Comparison of ENCODE assay signal across 9 mouse cellular contexts in the genomic region with DNA sequence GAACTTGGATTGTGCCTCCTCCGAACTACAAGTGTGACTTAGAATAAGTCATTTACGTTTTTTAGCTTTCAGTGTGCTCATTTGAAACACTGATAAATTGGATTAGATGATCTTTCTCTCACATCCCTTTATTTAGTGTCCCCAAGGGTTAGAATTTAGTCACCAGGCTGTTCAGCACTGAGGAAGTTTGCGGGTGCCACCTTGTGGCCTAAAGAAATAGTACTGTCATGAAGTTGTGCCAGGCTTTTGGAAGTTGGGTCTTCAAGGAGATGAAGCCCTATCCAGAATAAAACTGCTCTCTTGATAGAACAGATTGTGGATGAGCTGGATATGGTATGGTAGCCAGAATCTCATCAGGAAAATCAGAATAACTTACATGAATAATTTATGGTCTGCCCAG. TPM values are rescaled to one million over a fixed set of nuclear protein-coding genes. Genes with fewer than 3 reads are reported as not detected.
DNase-seq lines count a peak whose midpoint lies in the region; ATAC-seq and TF ChIP-seq lines count a peak whose summit lies in the region.
"Had no signal": no experiment of that assay in that cellular context is flagged by ENCODE, and none has a peak within 500 bp of the region (broad histone marks: within the 10 kb centered on the region; RNA-seq: fewer than 3 reads in every experiment).

No protein-coding gene starts in this region.

- no peaks in the 10 kb centered on the region for H3K9me3 ChIP-seq in kidney, embryonic 16.5 days (ENCODE audit: low read length)
- no peaks in the 10 kb centered on the region for H3K9me3 ChIP-seq in forebrain, postnatal 0 days (ENCODE audit: low read length)
- H3K9me3 ChIP-seq: limb, embryonic 12.5 days had no signal

- H3K27me3 ChIP-seq in kidney, embryonic 16.5 days (ENCODE audit: insufficient read depth, low read length) = no peaks in the 10 kb centered on the region
- no peaks in the 10 kb centered on the region for H3K27me3 ChIP-seq in forebrain, postnatal 0 days (ENCODE audit: insufficient read depth, low read length)
- H3K27me3 ChIP-seq: limb, embryonic 12.5 days had no signal

- no peak overlapping the region for H3K4me3 ChIP-seq in kidney, embryonic 16.5 days (ENCODE audit: low read length)
- no peak overlapping the region for H3K4me3 ChIP-seq in forebrain, postnatal 0 days (ENCODE audit: low read depth, low read length)
- H3K4me3 ChIP-seq: limb, embryonic 12.5 days had no signal

- H3K27ac ChIP-seq in kidney, embryonic 16.5 days (ENCODE audit: low read length) = no peak overlapping the region
- H3K27ac ChIP-seq in forebrain, postnatal 0 days (ENCODE audit: low read depth, low read length) = no peak overlapping the region
- H3K27ac ChIP-seq: limb, embryonic 12.5 days had no signal

- WGBS in kidney, embryonic 16.5 days = 16% methylated on average over 3 of the region's 3 CpGs
- WGBS in forebrain, postnatal 0 days = 19% methylated on average over 3 of the region's 3 CpGs

- peak; percentile 69; the same call in 1 of the 2 replicates for ATAC-seq in kidney, embryonic 16.5 days (ENCODE audit: low FRiP score, low TSS enrichment)
- ATAC-seq in forebrain, postnatal 0 days = peak; percentile 78
- ATAC-seq in activated CD4-positive, CD25-positive, alpha-beta regulatory T cell, adult 4 months = no peak

- H3K4me2 ChIP-seq in kidney, embryonic 16.5 days (replicated peaks; ENCODE audit: low read depth, low read length) = no peak overlapping the region
- H3K4me2 ChIP-seq in forebrain, postnatal 0 days (ENCODE audit: low read depth) = no peak overlapping the region
- H3K4me2 ChIP-seq: limb, embryonic 12.5 days had no signal

- no peak for TF ChIP-seq POLR2A in brain, embryonic 14.5 days (IDR thresholded peaks at IDR 0.05; ENCODE audit: borderline replicate concordance, extremely low read depth, insufficient read depth, insufficient read length, poor library complexity, severe bottlenecking)

- DNase-seq in kidney, adult 18-20 months = no peak
- DNase-seq in brain, embryonic 14.5 days (ENCODE audit: low read depth) = peak; percentile 81
- DNase-seq in forebrain, postnatal 0 days = peak; percentile 88
- DNase-seq in layer of hippocampus, postnatal 36 days = peak; percentile 41 to 45
- peak; percentile 34 for DNase-seq in ovary, postnatal 14 days (ENCODE audit: low spot score)
- DNase-seq in Muller cell, postnatal 12 days (ENCODE audit: inconsistent ontology term) = no peak

- no peak overlapping the region for H3K9ac ChIP-seq in kidney, embryonic 16.5 days (replicated peaks; ENCODE audit: low read length)
- no peak overlapping the region for H3K9ac ChIP-seq in forebrain, postnatal 0 days
- H3K9ac ChIP-seq: limb, embryonic 12.5 days had no signal

- TF ChIP-seq CTCF in brain, embryonic 14.5 days (IDR thresholded peaks at IDR 0.05; ENCODE audit: borderline replicate concordance, extremely low read depth, insufficient read depth, insufficient read length) = peak; percentile 73; the same call in 1 of the 2 replicates
- peak; percentile 84 for TF ChIP-seq CTCF in forebrain, postnatal 0 days (IDR thresholded peaks at IDR 0.05; ENCODE audit: low read depth)

- H3K4me1 ChIP-seq in kidney, embryonic 16.5 days (ENCODE audit: insufficient read depth, low read length) = no peaks in the 10 kb centered on the region
- H3K4me1 ChIP-seq in forebrain, postnatal 0 days (ENCODE audit: insufficient read depth) = no peaks in the 10 kb centered on the region
- H3K4me1 ChIP-seq: limb, embryonic 12.5 days had no signal

- H3K36me3 ChIP-seq in kidney, embryonic 16.5 days (ENCODE audit: insufficient read depth, low read length) = no peaks in the 10 kb centered on the region
- no peaks in the 10 kb centered on the region for H3K36me3 ChIP-seq in forebrain, postnatal 0 days (ENCODE audit: insufficient read depth)
- H3K36me3 ChIP-seq: limb, embryonic 12.5 days had no signal

RNA-seq across cellular contexts. Expression of gene Adcyap1, which starts 57.7 kb away (rescaled TPM):
- polyA plus RNA-seq in kidney, embryonic 16.5 days (2015; fragmentation: Nextera tagmentation; extraction: Ambion mirVana) = not detected in 2 replicates
- 12.7 and 20.2 TPM in 2 replicates for polyA plus RNA-seq in brain, embryonic 14.5 days (2012; rRNA removed)
- total RNA-seq in forebrain, postnatal 0 days (2014; rRNA removed) = 16.7 and 31.7 TPM in 2 replicates
- polyA plus RNA-seq in forebrain, postnatal 0 days (2015; fragmentation: Nextera tagmentation; extraction: Ambion mirVana) = 11.9 and 15.2 TPM in 2 replicates
- total RNA-seq in layer of hippocampus, postnatal 36 days (2021) = 1 to 10 TPM; 7.3 to 8.4 TPM
- under 1 TPM in 1 of 2 experiments, not detected in 1; 0.20 TPM for polyA plus RNA-seq in activated CD4-positive, CD25-positive, alpha-beta regulatory T cell, adult 4 months (2017; shearing (Covaris generic))

Comparison
In these comparisons a context has a peak if more than half of its experiments do, and no peak if none do; other contexts are left out.
1. DNase-seq: peak in brain, embryonic 14.5 days (single experiment), forebrain, postnatal 0 days (single experiment), layer of hippocampus, postnatal 36 days (2 of 2) and ovary, postnatal 14 days (single experiment); none in kidney, adult 18-20 months (single experiment) and Muller cell, postnatal 12 days (single experiment).
2. RNA of gene Adcyap1, which starts 57.7 kb away (polyA plus RNA-seq): 12.7 to 20.2 TPM in brain, embryonic 14.5 days and 11.9 to 15.2 TPM in forebrain, postnatal 0 days; 0.20 TPM in activated CD4-positive, CD25-positive, alpha-beta regulatory T cell, adult 4 months and not detected in kidney, embryonic 16.5 days; every median in the first group is over 10 times any median in the second.